In the genomic region with DNA sequence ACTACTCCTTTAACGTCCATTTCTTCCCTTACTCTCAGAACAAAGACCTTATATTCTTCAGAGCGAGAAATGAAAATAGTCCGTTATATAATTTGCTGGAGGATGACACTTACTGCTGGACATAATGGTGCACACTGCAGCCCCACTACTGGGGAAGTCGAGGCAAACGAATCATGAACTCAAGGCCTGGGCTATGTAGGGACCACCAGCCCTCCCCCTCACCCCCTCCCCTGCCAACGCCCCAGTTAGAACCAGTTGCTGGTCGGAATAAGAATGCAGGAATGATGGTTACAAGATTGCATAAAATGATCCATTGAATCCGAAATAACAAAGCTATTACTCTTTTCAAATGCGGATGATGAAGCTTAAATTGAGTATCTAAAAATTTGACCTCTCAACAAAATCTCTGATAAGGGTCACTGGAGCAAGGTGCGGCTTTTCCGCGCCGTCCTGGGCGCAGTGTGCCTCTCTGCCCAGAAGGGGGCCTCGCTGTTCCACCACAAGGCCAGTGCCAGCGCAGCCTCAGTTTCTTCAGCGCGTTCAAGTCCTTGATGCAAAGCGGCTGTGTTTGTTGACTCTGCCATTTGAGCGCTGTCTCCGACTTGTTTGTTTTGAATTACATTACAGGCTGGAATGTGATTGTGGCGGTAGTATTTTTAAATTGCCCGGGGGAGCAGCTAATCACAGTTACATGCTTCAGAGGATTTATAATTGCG, we compare ENCODE assay signal across 9 mouse cellular contexts. TPM values are rescaled to one million over a fixed set of nuclear protein-coding genes. Genes with fewer than 3 reads are reported as not detected.
DNase-seq lines count a peak whose midpoint lies in the region; ATAC-seq and TF ChIP-seq lines count a peak whose summit lies in the region.
"Had no signal": no experiment of that assay in that cellular context is flagged by ENCODE, and none has a peak within 500 bp of the region (broad histone marks: within the 10 kb centered on the region; RNA-seq: fewer than 3 reads in every experiment).

No protein-coding gene starts in this region.

- peak; percentile 98 for TF ChIP-seq CTCF in layer of hippocampus, adult 2 months (conservative IDR thresholded peaks at IDR 0.05)

- no peak overlapping the region for H3K4me3 ChIP-seq in forebrain, embryonic 14.5 days (ENCODE audit: low read depth, low read length)
- peak overlapping the region; percentile 42 for H3K4me3 ChIP-seq in layer of hippocampus, adult 2 months
- H3K4me3 ChIP-seq in lung, embryonic 15.5 days: no peak overlapping the region; the same call in 1 of the 2 replicates
- H3K4me3 ChIP-seq: erythroblast, embryonic 14.5 days had no signal

- H3K27me3 ChIP-seq in forebrain, embryonic 14.5 days (replicated peaks; ENCODE audit: control insufficient read depth, insufficient read depth, low read length): peaks cover 4% of the 10 kb centered on the region; the same call in 1 of the 2 replicates
- no peaks in the 10 kb centered on the region for H3K27me3 ChIP-seq in lung, embryonic 15.5 days

- no peak overlapping the region for H3K27ac ChIP-seq in forebrain, embryonic 14.5 days (ENCODE audit: low read depth, low read length)
- H3K27ac ChIP-seq in layer of hippocampus, adult 2 months: no peak overlapping the region
- no peak overlapping the region for H3K27ac ChIP-seq in lung, embryonic 15.5 days

- DNase-seq in c-Kit-positive CD71-positive TER-119-negative erythroid progenitor cells, embryonic 14.5 days (ENCODE audit: low read depth): peak; percentile 14
- DNase-seq in forebrain, embryonic 14.5 days (ENCODE audit: low spot score): peak; percentile 83
- peak; percentile 69 to 78 for DNase-seq in heart, postnatal 36 days
- DNase-seq in layer of hippocampus, adult 2 months (ENCODE audit: low spot score in 2 of 2): peak; percentile 65 to 79
- DNase-seq in ovary, postnatal 10 days (ENCODE audit: low spot score): peak; percentile 32
- DNase-seq in thymus, postnatal 10 days (ENCODE audit: low spot score in 2 of 2): peak; percentile 14 to 71

- 28% methylated on average over 24 of the region's 24 CpGs for WGBS in forebrain, embryonic 14.5 days
- WGBS in lung, embryonic 15.5 days: 23% methylated on average over 24 of the region's 24 CpGs

- no peaks in the 10 kb centered on the region for H3K9me3 ChIP-seq in forebrain, embryonic 14.5 days (replicated peaks; ENCODE audit: control insufficient read depth, low read length)
- no peaks in the 10 kb centered on the region for H3K9me3 ChIP-seq in lung, embryonic 15.5 days

- intact Hi-C loops in heart, postnatal 36 days (cut with DNase I): loop anchor here (1.0 to 5.0 kb wide), 6 partner anchors 303 to 826 kb away; partner anchors contain the start of genes Aig1 and Hivep2

- peak overlapping the region; percentile 26 for H3K4me2 ChIP-seq in forebrain, embryonic 14.5 days (ENCODE audit: low read length)
- peak overlapping the region; percentile 46 for H3K4me2 ChIP-seq in lung, embryonic 15.5 days

- peaks cover 18% of the 10 kb centered on the region; the same call in 1 of the 2 replicates for H3K36me3 ChIP-seq in forebrain, embryonic 14.5 days (ENCODE audit: control insufficient read depth, insufficient read depth, low read length)
- H3K36me3 ChIP-seq in lung, embryonic 15.5 days: peaks cover 5% of the 10 kb centered on the region; the same call in 1 of the 2 replicates

- peak; percentile 66 for ATAC-seq in CD4-positive, CD25-positive, alpha-beta regulatory T cell, adult 4 months
- peak; percentile 87 for ATAC-seq in forebrain, embryonic 14.5 days
- ATAC-seq in lung, embryonic 15.5 days (ENCODE audit: borderline replicate concordance, extremely low read depth, low FRiP score, low TSS enrichment): peak; percentile 46; the same call in 1 of the 2 replicates

- H3K4me1 ChIP-seq in forebrain, embryonic 14.5 days (ENCODE audit: control insufficient read depth, insufficient read depth, low read length): peaks cover 2% of the 10 kb centered on the region; the same call in 1 of the 2 replicates
- H3K4me1 ChIP-seq in lung, embryonic 15.5 days: peaks cover 5% of the 10 kb centered on the region; the same call in 1 of the 2 replicates

- H3K9ac ChIP-seq in forebrain, embryonic 14.5 days (ENCODE audit: low read length): no peak overlapping the region
- H3K9ac ChIP-seq in lung, embryonic 15.5 days: no peak overlapping the region

RNA-seq across cellular contexts. Expression of gene Pex3, which starts 11.6 kb away (rescaled TPM):
- 10 to 100 TPM; 28.5 to 29.6 TPM for polyA plus RNA-seq in CD4-positive, CD25-positive, alpha-beta regulatory T cell, adult 4 months (2017; shearing (Covaris generic))
- polyA plus RNA-seq in forebrain, embryonic 14.5 days (2014; fragmentation: Nextera tagmentation; extraction: Ambion mirVana): 38.4 TPM in 2 replicates
- total RNA-seq in heart, postnatal 36 days (2021): 10 to 100 TPM; 16.7 to 21.5 TPM
- total RNA-seq in layer of hippocampus, adult 2 months (2021): 10 to 100 TPM; 31.3 to 33.3 TPM
- polyA plus RNA-seq in lung, embryonic 15.5 days (2015; fragmentation: Nextera tagmentation; extraction: Ambion mirVana): 20.2 and 23.4 TPM in 2 replicates

RNA-seq across cellular contexts. Expression of gene Adat2, which starts 11.8 kb away (rescaled TPM):
- polyA plus RNA-seq in CD4-positive, CD25-positive, alpha-beta regulatory T cell, adult 4 months (2017; shearing (Covaris generic)): 1 to 10 TPM; 2.4 to 2.8 TPM
- 2.4 and 3.8 TPM in 2 replicates for polyA plus RNA-seq in forebrain, embryonic 14.5 days (2014; fragmentation: Nextera tagmentation; extraction: Ambion mirVana)
- total RNA-seq in heart, postnatal 36 days (2021): 1 to 10 TPM; 2.7 to 2.9 TPM
- 1 to 10 TPM; 9.0 to 9.2 TPM for total RNA-seq in layer of hippocampus, adult 2 months (2021)
- 4.2 and 4.8 TPM in 2 replicates for polyA plus RNA-seq in lung, embryonic 15.5 days (2015; fragmentation: Nextera tagmentation; extraction: Ambion mirVana)

Comparison
In these comparisons a context has a peak if more than half of its experiments do, and no peak if none do; other contexts are left out.
1. DNase-seq: peak in every context shown above with its lines; median percentile 83 in forebrain, embryonic 14.5 days; 74 in heart, postnatal 36 days; 72 in layer of hippocampus, adult 2 months; 42 in thymus, postnatal 10 days; 32 in ovary, postnatal 10 days; 14 in c-Kit-positive CD71-positive TER-119-negative erythroid progenitor cells, embryonic 14.5 days.